In genomic region chr5:113844721-113845120, GRCm38 (mm10) we compare ENCODE assay signal across 8 mouse cellular contexts. TPM values are rescaled to one million over a fixed set of nuclear protein-coding genes. Genes with fewer than 3 reads are reported as not detected.
DNase-seq lines count a peak whose midpoint lies in the region; ATAC-seq lines count a peak whose summit lies in the region.

No protein-coding gene starts in this region.

- H3K4me3 ChIP-seq in midbrain, embryonic 11.5 days (ENCODE audit: low read depth, low read length): no peak overlapping the region
- H3K4me3 ChIP-seq in midbrain, embryonic 16.5 days (ENCODE audit: low read depth, low read length): no peak overlapping the region
- H3K4me3 ChIP-seq in lung, embryonic 15.5 days: no peak overlapping the region

- peak; percentile 90 for DNase-seq in midbrain, embryonic 11.5 days (ENCODE audit: low spot score, missing footprints)
- DNase-seq in adrenal gland, postnatal 36 days: peak; percentile 72 to 77
- DNase-seq in forelimb bud, embryonic 11.5 days (ENCODE audit: low read depth, low spot score): peak; percentile 62
- DNase-seq in kidney, postnatal 25 days: peak; percentile 57 to 67
- peak; percentile 74 for DNase-seq in right cerebral cortex, postnatal 25 days

- H3K36me3 ChIP-seq in midbrain, embryonic 11.5 days (ENCODE audit: control insufficient read depth, insufficient read depth, low read length): peaks cover 28% of the 10 kb centered on the region
- peaks cover 32% of the 10 kb centered on the region for H3K36me3 ChIP-seq in midbrain, embryonic 16.5 days (ENCODE audit: control insufficient read depth, insufficient read depth, low read length)
- H3K36me3 ChIP-seq in lung, embryonic 15.5 days: peaks cover 53% of the 10 kb centered on the region

- H3K27ac ChIP-seq in midbrain, embryonic 11.5 days (ENCODE audit: low read depth, low read length): no peak overlapping the region
- no peak overlapping the region for H3K27ac ChIP-seq in midbrain, embryonic 16.5 days (ENCODE audit: low read length)
- peak overlapping the region; percentile 80 for H3K27ac ChIP-seq in lung, embryonic 15.5 days

- H3K9me3 ChIP-seq in midbrain, embryonic 11.5 days (ENCODE audit: control insufficient read depth, low read length): no peaks in the 10 kb centered on the region
- H3K9me3 ChIP-seq in midbrain, embryonic 16.5 days (replicated peaks; ENCODE audit: control insufficient read depth, low read length, poor library complexity, severe bottlenecking): no peaks in the 10 kb centered on the region
- no peaks in the 10 kb centered on the region for H3K9me3 ChIP-seq in lung, embryonic 15.5 days

- H3K27me3 ChIP-seq in midbrain, embryonic 11.5 days (ENCODE audit: control insufficient read depth, insufficient read depth, low read length): no peaks in the 10 kb centered on the region
- H3K27me3 ChIP-seq in midbrain, embryonic 16.5 days (ENCODE audit: control insufficient read depth, insufficient read depth, low read depth, low read length): no peaks in the 10 kb centered on the region
- no peaks in the 10 kb centered on the region for H3K27me3 ChIP-seq in lung, embryonic 15.5 days

- no peak overlapping the region for H3K9ac ChIP-seq in midbrain, embryonic 11.5 days (ENCODE audit: low read length)
- H3K9ac ChIP-seq in midbrain, embryonic 16.5 days (ENCODE audit: low read depth, low read length): no peak overlapping the region
- H3K9ac ChIP-seq in lung, embryonic 15.5 days: no peak overlapping the region

- ATAC-seq in midbrain, embryonic 11.5 days (ENCODE audit: low FRiP score): no peak
- ATAC-seq in midbrain, embryonic 16.5 days: no peak
- ATAC-seq in lung, embryonic 15.5 days (ENCODE audit: borderline replicate concordance, extremely low read depth, low FRiP score, low TSS enrichment): peak; percentile 26
- no peak for ATAC-seq in erythroid progenitor cell, adult 5-6 weeks (replicated peaks; ENCODE audit: low FRiP score, poor library complexity, severe bottlenecking)

- 71% methylated on average over 7 of the region's 7 CpGs for WGBS in midbrain, embryonic 11.5 days
- WGBS in midbrain, embryonic 16.5 days: 63% methylated on average over 7 of the region's 7 CpGs
- 54% methylated on average over 7 of the region's 7 CpGs for WGBS in lung, embryonic 15.5 days

- H3K4me1 ChIP-seq in midbrain, embryonic 11.5 days (ENCODE audit: control insufficient read depth, insufficient read depth, low read length): no peaks in the 10 kb centered on the region
- H3K4me1 ChIP-seq in midbrain, embryonic 16.5 days (ENCODE audit: control insufficient read depth, insufficient read depth, low read length): no peaks in the 10 kb centered on the region
- H3K4me1 ChIP-seq in lung, embryonic 15.5 days: peaks cover 27% of the 10 kb centered on the region

- H3K4me2 ChIP-seq in midbrain, embryonic 11.5 days: no peak overlapping the region
- H3K4me2 ChIP-seq in midbrain, embryonic 16.5 days (ENCODE audit: low read length): no peak overlapping the region
- peak overlapping the region; percentile 33 for H3K4me2 ChIP-seq in lung, embryonic 15.5 days

RNA-seq across cellular contexts. Expression of gene Selplg, which starts 12.3 kb away (rescaled TPM):
- 1.3 TPM in 2 replicates for polyA plus RNA-seq in midbrain, embryonic 11.5 days (2014; fragmentation: Nextera tagmentation; extraction: Ambion mirVana)
- 1.6 and 2.0 TPM in 2 replicates for polyA plus RNA-seq in midbrain, embryonic 16.5 days (2015; fragmentation: Nextera tagmentation; extraction: Ambion mirVana)
- total RNA-seq in adrenal gland, postnatal 36 days (2021): 1 to 10 TPM; 2.5 to 4.1 TPM
- polyA plus RNA-seq in lung, embryonic 15.5 days (2015; fragmentation: Nextera tagmentation; extraction: Ambion mirVana): 4.6 and 8.2 TPM in 2 replicates
- total RNA-seq in erythroid progenitor cell, adult 5-6 weeks (2015; ENCODE audit: low replicate concordance): 81.1 and 83.0 TPM in 2 replicates
- total RNA-seq in erythroid progenitor cell, adult 5-6 weeks (2017; ENCODE audit: low replicate concordance): 26.7 and 29.5 TPM in 2 replicates

RNA-seq across cellular contexts. Expression of gene Tmem119, which starts 44.4 kb away (rescaled TPM):
- 9.9 and 10.9 TPM in 2 replicates for polyA plus RNA-seq in midbrain, embryonic 11.5 days (2014; fragmentation: Nextera tagmentation; extraction: Ambion mirVana)
- polyA plus RNA-seq in midbrain, embryonic 16.5 days (2015; fragmentation: Nextera tagmentation; extraction: Ambion mirVana): 4.8 and 5.0 TPM in 2 replicates
- 10 to 100 TPM in 1 of 2 experiments, 1 to 10 TPM in 1; 9.3 to 14.1 TPM for total RNA-seq in adrenal gland, postnatal 36 days (2021)
- 47.0 and 48.1 TPM in 2 replicates for polyA plus RNA-seq in lung, embryonic 15.5 days (2015; fragmentation: Nextera tagmentation; extraction: Ambion mirVana)
- total RNA-seq in erythroid progenitor cell, adult 5-6 weeks (2015; ENCODE audit: low replicate concordance): 2.9 TPM in 1 of 2 replicates, not detected in the other
- 3.0 TPM in 1 of 2 replicates, not detected in the other for total RNA-seq in erythroid progenitor cell, adult 5-6 weeks (2017; ENCODE audit: low replicate concordance)
